Mouse (Mus musculus) lung, postnatal 0 days (tissue): ENCODE measurements around the gene Mapk8ip3.

Source experiments
- CTCF ChIP-seq: IDR thresholded peaks from 2 replicates; pipeline ENCODE4 v1.5.1; 2016; ENCODE audit warnings: antibody characterized with exemption, mild to moderate bottlenecking
- EP300 ChIP-seq: IDR thresholded peaks from 2 replicates; pipeline ENCODE4 v1.6.1; 2016; ENCODE audit warnings: antibody characterized with exemption, mild to moderate bottlenecking, control low read depth

DNA sequence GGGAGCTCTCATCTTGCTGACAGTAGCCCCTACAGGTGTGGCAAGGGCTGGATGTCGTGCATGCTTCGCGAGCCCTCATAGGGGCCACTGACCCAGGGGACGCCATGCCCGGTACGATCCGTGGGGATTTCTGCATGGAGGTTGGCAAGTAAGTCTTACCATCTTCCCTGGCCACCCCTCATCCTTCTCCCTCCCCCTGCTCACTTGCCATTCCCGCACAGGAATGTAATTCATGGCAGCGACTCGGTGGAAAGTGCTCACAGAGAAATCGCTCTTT, 39.8 kb downstream of the Mapk8ip3 start:
- no peak for TF ChIP-seq CTCF
- TF ChIP-seq EP300 = no peak
